Mouse (Mus musculus) thymus, postnatal 36 days (tissue): ENCODE data around the gene Aftph.
"Not testable (repeated sequence)": the region's sequence is repeated elsewhere in the genome, so short reads cannot be mapped to it uniquely, and the experiment has no call there.

Source experiments
- DNase-seq, 2 experiments: peaks; one replicate each; pipeline ENCODE4 v3.0.0; 2022; ENCODE audit warnings: mixed read lengths in 2 of 2

Gene Aftph

DNA sequence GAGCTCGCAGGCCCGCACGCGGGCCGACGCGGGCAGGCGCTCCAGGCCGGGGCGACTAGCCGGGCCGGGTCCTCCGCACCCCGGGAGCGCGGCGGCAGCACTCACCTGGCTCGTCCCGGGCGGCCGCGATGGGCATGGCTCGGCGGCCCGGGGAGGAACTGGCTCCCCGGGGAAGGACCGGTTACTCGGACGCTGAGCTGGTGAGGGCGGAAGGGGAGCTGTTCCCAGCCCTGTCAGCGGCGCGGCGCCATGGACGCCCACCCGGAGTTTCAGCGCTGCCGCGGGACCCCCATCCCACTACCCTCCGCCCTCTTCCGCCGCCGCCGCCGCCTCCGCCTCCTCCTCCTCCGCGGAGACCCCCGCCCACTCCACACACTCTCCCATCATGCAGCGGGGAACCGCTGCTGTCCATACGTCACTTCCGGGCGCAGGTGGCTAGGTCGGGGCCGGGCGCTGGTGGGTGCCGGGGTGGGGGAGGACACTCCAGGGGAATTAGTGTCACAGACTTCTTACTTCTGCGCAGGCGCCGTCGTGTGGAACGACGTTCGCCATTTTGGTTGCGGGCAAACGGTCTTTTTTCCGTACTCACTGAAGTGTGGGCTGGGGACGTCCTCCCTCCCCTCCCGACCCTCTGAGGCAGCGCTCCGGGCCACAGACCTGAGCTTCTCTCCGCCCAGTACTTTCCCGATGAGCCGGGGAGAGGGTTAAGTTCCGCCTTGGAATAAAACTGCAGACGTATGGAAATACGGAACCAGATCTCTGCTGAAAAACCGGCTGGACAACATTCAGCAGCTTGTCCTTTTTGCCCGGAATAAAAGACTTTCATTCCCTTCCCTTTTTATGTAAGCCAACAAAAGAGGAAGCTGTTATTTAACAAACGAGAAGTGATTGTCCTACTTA is at the start of gene Aftph:
Gene Aftph, minus strand, starts transcription at position 389 of the 900 bp plus-strand sequence.
- peak; percentile 98 to 100 for DNase-seq

DNA sequence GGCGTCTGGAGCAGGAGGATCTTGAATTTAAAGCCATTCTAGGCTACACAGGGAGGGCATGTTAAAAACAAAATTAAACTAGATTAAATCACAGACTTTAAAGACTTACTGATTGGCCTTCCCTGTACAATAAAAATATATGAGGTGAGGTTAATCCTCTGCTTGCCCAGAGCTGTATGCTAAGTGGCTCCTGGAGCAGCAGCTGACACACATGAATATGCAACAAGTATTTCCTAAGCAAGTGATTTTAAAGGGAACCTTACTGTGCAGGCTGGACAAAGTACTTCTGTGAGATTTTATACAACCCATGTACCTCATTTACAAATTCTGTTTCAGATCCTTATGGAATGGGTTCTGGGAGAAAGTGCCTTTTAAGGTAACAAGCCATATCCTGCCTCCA is 47.6 kb upstream of the Aftph start:
- DNase-seq: no peak

DNA sequence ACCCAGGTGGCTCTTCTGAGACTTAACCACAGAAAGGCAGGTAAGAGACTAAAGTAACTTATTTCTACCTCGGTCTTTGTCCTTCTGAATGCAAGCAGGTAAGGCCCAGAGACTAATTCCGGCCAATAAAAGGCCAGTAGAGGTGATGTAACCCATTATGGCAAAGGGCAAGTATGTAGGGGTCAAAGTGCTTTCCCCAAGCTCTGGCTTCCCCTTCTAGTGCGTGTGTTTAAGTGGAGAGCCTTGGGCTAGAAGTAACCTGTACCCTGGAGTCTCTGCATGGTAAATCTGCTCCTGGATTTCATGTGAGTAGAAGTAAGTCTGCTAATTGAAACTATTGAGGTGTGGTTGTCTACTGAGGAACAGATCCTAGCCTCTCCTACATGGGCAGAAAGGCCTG is 46.7 kb upstream of the Aftph start:
- no peak for DNase-seq

DNA sequence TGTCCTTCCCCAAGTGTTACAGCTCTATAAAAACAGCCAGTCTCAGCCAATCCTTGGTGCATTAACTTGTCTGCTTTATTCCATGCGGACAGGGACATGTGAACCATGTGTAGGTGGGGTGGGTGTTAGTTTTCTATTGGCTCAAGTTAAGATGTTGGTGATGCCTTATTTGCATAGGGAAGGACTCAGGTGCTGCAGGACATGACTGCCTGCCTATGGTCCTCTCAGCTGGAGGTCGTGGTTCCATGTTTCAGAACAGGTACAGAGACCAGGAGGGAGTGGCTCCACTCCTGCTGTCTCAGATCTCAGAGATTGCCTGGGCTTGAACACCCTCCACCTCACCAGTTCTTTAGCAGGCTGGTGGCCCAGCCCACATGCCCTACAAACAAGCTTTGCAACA is 44.8 kb upstream of the Aftph start:
- DNase-seq: no peak

DNA sequence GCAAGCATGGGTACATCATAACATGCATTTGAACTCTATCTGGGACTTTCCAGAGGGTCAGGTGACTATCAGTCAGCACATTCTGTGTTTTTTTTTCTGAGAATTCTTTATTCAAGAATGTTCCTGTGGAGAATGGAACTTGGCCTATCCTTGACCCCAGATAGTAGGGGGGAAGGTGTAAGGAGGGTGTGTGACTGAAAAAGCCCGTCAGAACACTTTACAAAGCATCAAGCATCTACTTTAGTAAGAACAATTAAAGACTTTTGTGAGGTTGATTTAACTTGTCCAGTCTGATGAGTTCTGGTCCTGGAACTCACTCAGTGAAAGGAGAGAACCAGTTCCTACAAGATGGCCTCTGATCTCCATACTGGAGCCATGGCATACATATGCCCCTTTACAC is 43.8 kb upstream of the Aftph start:
- no peak for DNase-seq

DNA sequence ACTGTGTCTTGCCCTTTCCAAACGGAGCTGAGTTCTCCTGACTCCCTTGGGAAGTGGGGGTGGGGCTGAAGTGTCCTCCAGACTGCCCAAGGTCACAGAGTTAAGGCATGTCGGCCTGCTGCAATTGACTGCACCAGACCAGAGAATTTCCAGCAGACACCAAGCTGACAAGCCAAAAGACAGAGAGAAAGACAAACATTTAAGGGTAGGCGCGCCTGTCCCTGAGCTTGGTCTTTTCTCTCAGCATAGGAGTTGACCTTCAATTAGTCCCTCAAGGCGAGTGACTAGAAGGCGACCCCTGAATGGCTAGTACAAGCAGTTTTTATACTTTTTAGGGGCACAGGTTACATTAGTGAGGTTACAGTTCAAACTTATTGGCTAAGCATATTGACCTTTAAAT is 43.4 kb upstream of the Aftph start:
- no peak for DNase-seq

DNA sequence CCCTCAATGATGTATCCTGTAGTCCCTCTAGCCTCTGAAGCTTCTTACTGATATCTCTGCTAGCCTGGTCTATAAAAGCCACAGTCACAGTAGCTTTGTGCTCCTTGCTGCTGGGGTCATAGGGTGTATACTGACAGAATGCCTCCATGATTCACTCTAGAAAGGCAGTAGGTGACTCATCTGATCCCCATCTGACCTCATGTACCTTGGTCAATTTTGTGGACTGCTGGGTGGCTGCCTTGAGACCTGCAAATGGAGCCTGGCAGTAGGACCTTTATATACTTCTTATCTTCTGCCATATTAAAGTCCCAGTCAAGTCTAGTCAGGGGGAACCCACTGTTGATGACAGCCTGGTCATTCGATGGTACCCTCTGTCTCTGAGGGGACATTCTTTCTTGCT is 42.1 kb upstream of the Aftph start:
- no peak for DNase-seq

DNA sequence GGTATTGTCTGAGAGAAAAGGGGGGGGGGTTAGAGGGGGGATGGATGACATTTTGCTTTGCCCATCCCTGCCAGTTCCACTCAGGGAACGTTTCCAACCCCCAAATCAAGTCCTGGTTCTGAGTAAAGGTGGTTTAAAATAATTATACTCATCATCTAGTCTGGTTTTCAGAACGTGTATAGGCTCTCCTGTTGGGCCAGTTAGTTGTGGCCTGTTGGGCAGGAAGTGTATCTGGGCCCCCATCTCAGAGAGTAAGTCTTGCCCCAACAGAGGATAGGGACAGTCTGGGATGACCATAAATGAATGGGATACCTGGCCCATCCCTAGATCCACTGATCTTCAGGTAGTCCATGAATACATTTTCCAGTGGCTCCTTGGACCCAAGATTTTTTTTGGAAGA is 41.2 kb upstream of the Aftph start:
- DNase-seq: no peak

DNA sequence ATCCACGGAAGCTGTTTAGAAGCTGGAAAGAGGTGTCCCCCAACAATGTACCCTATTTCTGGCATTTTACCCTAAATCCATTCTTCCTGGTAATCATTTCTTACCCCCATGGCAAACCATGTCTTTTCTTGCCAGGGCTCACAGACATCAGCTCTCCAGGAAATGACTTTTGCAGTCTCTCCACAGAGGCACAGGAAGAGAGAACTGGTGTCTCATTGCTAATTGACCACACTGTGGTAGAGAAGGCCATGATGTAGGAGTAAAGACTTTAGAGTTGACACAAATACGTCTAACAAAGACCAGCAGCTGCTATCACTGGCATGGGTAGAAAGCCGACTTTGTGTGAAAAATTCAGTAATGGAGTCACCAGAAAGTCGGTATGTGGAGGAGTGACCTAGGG is 38.9 kb upstream of the Aftph start:
- DNase-seq: no peak

DNA sequence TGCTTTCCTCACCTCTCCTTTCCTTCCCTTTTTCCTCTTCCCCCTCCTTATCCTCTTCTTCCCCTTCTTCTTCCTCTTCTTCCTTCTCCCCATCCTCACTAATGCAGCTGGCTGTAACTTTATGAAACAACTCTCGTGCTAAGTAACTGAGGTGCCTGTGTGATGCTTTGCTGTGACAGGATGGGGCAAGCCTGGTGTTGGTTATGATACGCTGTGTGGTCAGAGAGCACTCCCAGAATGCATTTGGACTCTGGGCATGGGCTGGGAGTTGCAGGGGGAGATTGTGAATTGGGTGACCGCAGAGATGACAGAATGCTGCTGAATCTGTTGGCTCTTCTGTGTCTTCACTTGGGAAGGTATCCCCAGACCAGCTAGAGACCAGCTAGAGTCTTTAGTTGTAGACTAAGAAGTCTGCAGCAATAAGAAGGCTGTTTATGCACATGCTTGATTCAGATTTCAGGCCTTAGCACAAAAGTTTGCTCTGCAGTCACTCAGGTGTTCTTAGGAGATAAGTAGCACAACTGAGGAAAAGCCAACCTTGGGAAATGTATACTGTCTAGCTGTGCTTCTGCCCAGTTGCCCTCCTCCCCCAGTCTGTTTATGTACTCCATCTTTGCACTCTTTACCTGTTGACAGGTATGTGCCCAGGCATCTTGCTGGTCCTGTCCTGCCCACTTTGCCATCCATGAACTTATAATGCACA is 37.6 kb upstream of the Aftph start:
- no peak for DNase-seq

DNA sequence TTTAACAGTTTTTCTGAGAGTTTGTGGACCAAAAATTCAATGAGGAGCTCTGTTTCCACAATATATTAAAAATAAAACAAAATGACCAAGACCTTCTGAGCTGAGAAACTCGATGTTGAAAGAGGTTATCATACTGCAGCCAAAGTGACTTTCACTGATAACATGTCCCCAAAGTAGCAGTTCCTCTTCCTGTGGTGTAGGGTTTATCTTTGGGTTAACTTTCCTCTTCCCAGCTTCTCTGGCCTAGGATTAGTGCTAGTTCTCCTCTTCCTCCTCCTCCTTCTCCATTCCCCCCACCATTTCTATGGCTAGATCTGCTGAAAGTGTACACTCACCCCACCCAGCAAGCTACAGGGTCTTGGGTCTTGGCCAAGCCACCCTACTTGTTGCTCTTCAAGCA is 36.9 kb upstream of the Aftph start:
- DNase-seq: no peak

DNA sequence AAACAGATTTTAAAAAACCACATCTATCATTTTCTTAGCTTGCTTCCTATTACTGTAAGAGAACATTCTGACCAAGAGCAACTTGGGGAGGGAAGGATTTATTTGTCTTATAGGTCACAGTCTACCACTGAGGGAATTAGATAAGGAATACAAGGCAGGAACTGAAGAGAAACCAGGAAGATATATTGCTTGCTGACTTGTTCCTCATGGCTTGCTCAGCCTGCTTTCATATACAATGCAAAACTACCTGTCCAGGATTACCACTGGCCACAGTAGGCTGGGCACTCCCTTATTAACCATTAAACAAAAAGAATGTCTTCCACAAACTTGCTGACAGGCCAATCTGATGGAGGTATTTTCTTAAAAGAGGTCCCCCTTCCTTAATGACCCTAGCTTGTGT is 35.3 kb upstream of the Aftph start:
- no peak for DNase-seq

DNA sequence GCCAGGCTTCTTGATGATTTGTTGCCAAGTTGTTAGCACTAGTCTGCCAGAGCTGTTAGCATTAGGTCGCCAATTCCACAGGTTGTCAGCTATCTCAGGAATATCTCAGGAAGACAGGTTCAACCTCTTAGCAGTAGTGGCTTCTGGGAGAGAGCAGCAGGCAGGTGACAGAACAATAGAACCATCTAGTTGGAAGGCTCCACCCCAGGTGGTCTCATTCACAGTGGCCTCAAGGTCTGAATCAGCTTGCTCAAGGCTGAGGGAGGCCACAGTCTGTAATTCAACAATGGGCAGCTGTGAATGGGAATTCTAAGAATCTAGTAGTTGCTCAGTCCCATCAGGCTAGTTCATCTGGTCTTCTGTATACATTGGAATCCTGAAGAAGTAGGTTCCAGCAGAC is 31.3 kb upstream of the Aftph start:
- no peak for DNase-seq

DNA sequence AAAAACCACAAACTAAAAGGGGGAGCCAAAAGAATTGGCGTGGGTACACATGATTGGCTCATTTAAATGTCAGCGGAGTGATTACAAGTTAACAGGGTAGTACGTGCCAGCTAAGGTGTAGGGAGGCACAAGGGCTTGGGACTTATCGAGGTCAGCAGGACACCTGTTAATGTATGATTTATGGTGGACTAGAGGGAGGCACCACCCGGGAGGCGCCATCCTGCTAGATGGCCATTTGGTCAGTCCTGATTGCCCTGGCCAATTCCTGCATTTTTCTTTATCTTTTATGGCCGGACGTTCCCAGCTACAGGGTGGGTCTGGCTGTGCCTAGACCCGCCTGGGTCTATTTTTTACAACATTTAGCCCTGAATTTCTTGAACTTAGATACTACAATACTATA is 30.4 kb upstream of the Aftph start:
- not testable (repeated sequence) for DNase-seq

DNA sequence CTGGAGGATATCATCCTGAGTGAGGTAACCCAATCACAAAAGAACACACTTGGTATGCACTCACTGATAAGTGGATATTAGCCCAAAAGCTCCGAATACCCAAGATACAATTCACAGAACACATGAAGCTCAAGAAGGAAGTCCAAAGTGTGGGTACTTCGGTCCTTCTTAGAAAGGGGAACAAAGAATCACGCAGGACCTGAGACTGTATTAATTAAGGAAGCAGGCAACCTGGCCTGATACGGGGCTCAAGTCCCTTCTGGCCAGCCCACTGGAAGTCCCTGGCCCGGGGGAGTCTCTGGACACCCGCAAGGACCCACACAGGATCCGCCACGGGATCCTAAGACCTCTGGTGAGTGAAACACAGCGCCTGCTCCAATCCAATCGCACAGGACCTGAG is 20.6 kb upstream of the Aftph start:
- not testable (repeated sequence) for DNase-seq

DNA sequence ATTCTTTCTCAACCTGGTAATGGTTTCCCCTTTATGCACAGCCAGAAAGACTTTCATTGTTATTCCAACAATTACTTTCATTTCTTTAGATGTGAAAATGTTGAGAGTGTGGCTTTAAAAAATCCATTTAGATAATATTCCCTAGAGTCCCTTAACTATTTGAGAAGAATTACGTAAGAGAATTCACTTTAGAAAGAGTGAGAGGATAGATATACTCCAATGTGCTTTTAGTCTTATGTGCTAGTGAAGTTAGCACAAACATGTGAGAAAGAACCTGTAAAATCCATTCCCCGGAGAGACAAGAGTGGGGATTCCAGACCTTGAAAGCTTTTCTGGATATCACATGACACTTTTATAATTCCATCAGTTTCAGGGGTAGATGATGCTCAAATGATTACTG is 9.2 kb upstream of the Aftph start:
- DNase-seq: no peak

DNA sequence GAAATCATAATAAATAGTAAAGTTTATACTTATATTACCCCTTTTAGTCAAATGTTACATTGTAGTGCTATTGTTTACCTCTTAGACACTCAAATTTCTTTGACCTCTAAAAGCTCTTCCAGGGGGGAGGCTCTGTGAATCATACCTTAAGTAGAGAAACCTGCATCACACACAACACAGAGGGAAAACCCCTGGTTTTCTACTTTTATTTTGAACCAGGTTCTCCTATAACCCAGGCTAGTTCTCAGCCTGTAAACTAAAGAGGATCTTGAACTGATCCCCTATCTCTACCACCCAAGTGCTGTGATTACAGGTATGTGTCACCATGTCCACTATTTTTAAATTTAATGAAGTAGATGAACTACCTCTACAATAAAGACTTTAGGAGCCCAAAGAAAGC is 2.0 kb upstream of the Aftph start:
- no peak for DNase-seq

DNA sequence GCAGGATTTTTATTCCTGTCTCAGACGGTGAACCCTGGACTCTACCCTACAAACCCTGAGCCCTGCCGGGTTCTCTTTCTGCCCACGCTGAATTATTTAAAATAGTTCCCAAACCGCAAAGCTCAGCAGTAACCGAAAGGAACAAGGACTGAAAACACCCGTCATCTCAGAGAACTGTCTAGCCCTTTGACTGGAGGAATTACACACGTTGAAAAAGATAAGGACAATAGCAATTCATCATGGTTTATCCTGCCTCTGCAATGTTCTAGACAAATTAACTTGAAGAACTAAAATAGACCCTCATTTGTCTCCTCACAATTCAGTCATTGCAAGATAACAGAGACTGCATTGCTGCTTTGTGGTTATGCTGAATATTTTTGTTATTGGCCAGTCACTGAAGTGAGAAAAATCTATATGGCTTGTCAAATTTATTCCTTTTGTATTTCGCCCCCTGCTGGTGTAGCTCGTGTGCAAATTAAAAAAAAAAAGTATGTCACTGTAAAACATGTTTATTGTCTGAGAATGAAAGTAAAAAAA is 1.0 kb upstream of the Aftph start:
- peak; percentile 46 to 63 for DNase-seq

DNA sequence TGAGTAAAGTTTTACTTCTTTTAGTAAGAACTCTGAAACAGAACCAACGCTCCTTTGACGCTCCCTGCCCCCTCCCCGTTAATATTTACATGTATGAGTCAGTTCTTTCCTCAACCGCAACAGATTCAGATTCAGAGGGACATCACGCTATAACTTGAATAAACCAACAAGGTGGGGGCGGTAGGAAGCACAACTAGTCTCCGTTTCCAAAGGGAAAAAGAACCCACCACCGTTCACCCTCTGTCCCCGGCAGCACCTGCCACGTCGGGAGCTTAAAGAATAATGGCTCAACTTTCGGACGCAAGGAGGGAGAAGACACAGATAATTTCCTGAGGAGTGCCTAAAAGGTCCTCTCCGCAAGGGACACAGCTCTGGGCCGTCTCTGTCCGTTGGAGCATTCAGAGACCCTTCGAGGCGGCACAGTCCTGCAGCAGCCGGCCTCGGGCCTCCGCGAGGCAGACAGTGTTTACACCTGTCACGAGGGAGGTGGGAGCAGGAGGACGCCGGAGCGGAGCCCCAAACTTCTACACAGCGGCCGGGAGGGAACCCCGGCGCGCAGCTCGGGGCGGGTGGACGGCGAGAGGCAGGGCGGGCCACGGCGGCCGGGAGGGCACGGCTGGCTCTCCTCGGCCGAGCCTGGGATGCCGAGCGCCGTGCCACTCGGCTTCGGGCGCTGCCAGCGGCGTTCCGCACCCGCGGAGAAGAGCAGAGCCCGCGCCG is 748 bp downstream of the Aftph start:
- DNase-seq: peak; percentile 59 to 71

DNA sequence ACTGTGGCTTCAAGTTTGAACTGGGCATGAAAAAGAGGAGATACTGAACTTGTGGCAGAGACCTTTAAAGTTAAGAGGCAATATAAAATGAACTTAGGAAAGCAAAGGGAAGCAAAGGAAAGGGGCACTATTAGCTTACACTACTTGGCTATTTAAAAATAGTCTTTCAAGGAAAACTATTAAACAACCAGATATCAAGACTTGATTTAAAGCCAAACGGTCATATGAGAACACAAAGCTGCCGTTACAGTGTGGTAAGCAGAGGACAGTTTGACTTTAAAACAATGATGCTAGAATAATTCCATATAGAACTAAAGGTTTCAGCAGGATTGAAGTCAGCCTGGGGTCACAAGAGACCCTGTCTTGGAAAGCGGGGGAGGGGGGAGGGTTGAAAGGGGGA is 7.3 kb downstream of the Aftph start:
- no peak for DNase-seq

DNA sequence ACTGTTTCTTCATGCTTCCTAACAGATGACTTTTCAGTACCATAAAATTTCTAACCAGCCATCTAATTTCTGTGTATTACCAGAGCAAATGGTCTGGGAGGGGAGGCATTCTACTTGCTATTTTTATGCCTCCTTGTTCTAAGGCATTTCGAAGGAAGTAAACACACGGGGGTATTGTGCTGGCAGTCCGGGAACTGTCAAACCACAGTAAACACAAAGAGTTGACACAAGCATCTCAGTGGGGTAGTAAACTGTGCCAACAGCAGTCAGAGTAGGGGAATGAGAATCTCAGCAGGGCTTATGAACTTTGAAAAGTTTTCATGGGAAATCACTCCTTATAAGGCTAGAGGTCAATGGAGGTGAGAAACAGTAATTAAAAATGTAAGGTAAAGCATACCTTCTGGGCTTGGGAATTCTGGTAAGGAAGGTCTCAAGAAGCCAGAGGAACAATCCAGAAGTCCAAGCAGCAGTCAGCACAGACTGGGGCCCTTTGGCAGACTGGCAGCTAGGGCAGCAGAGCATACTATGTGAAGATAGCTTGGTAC is 7.8 kb downstream of the Aftph start:
- DNase-seq: no peak

DNA sequence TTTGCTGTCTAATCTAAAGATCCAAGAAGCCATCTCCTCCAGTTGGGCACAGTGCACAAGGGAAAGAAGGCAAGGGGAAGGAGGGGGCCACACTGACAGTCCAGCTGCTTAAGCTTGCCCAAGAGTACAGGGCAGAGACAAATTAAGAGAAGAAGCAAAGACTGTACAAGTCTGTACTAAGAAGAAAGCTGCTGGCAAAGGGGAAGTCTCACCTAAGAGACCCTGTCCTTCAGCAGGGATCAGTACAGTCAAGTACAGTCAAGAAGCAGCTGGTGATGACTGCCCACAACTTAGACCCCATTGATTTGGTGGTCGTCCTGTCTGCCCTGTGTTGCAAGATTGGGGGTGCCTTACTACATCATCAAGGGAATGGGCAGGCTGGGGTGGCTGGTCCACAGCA is 12.0 kb downstream of the Aftph start:
- DNase-seq: no peak

DNA sequence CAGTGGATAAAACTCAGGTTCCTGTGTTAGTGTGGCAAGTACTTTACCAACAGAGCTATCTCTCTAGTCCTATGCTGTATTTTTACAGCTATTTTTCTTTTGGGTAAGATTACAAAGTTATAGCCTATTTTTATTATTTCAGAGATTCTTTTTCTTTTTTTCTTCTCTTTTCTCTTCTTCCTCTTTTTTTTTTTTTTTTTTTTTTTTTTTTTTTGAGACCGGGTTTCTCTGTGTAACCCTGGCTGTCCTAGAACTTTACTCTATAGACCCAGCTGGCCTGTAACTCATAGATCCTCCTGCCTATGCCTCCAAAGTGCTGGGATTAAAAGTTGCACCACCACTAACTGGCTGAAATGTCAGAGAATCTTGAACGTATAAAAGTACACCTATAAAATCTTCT is 13.3 kb downstream of the Aftph start:
- DNase-seq: no peak
